Mouse (Mus musculus) testis, postnatal 10 days (tissue): ENCODE results near the gene Sh3pxd2a.
A peak's percentile ranks its signal among the peaks of the same experiment; 100 is the strongest.

Experiments used
- DNase-seq: peaks from one replicate; pipeline ENCODE4 v3.0.0; 2021; ENCODE audit warnings: low spot score

The Sh3pxd2a gene

DNA sequence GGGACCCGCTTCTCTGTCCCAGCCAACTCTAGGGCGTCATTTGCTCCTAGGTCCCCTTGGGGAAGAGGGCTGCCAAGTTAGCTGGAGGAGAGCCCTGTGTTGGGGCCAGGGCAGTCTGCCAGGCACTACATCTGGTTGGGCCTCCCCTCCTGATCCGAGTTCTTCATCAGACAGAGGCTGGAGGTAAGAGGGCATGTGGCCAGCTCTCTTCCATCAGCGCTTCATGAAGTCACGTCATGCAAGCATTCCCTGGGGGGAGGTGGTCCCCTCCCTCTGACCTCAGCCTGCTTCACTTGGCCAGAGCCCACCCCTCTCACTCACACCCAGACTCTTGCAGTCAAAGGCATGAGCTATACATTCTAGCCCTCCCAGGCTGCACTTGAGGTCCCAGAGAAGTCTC, 25.8 kb downstream of the Sh3pxd2a start:
- DNase-seq: peak; percentile 79

DNA sequence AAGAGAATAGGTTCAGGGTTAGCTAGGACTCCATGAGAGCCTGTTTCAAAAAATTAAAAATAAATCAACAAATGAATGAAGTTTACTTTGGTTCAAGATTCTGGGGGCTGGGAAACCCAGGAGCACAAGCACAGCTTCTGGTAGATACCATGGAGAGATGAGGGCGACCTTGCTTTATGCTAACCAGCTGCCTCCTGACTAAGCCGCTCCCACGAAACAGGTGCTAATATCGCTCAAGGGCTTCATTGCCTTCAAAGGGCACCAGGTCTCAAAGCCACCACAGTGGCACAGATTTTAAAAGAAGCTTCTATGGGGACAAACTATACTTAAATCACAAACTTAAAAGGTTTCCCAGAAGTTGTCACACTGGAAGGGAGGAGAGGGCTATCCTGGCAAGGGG, 27.2 kb downstream of the Sh3pxd2a start:
- no peak for DNase-seq

DNA sequence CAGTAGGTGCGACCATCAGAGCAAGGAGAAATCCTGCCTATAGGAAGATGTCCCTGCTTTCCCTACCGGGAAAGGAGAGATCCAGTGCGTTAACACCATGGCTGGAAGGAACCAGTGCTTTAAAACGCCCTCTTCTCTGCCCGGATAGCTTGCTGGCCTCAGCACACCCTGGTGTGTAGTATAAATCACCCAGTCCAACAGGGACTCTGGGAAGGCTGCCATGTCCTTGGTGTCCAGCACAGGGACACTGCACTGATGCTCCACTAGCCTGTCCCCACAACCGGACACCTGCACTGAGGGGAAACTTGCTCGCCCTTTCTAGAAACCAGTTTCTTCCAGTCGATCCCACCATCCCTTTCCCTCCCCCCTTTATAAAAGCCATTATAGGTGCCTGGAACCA, 28.0 kb downstream of the Sh3pxd2a start:
- DNase-seq: no peak

DNA sequence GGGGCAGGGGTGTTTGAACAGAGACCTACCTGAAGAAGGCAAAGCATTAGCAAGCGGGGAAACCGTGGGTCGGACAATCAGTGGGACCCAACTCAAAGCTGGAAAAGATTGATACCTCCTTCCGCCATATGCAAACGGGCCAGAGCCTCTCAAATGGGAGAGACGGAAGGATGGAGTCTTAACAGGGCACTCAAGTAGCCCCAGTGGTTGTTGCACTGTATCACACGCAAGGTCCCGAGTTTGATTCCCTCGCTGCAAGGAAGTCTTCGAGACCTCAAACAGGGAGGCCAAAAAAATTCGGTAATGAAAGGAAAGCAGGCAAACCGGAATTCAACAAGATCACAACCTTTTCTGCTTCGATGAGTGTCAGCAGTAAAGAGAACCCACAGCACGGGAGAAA, 29.5 kb downstream of the Sh3pxd2a start:
- DNase-seq: no peak

DNA sequence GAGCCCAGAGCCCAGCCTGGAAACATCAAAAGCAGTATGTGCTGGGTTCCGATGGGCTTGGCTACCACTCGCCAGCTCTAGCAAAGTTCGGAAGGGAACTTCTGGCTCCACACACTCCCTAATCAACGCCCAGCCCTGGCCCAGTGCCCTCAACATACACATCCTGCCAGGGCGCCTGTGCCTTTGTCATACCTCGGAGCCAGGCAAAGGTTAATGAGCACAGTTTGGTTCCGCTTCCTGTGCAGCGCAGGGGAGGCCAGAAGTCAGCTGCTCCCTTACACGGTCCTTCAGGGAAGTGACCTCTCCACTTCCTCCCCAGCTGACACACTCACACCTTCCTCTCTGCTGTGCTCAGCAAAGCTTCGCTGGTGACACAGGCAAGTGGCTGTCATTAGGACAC, 31.9 kb downstream of the Sh3pxd2a start:
- DNase-seq: no peak

DNA sequence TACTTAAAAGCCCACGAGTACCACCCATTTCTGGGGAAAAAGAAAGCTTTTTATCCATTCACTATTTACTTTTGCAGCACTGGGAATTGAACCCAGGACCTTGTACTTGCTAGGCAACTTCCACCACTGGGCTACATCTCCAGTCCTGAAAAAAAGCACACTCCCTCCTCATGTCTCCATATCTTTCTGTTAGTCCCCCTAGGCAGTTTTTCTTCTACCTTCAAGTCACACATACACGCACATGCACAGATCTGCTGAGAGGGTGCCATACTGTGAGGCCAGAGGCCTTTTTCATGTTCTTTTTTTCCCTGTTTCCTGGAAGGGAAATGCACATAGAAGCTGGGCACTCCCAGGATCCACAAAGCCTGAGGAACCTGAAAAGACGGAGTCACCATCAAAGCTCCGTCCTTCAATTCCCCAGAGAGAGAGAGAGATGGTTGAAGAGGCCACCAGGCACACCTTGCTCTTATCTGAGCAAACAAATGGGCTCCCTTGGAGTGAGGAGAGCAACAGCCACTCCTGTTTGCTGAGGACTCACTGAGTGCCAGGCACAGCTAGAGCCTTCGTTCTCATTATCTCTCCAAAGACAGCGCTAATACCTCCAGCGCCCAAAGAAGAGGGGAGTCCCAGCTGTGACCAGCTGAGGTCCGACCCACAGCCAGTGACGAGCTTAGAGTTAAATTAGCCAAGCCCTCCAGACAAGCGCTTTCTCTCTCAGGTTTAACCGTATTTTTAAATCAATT, 32.8 kb downstream of the Sh3pxd2a start:
- DNase-seq: no peak

DNA sequence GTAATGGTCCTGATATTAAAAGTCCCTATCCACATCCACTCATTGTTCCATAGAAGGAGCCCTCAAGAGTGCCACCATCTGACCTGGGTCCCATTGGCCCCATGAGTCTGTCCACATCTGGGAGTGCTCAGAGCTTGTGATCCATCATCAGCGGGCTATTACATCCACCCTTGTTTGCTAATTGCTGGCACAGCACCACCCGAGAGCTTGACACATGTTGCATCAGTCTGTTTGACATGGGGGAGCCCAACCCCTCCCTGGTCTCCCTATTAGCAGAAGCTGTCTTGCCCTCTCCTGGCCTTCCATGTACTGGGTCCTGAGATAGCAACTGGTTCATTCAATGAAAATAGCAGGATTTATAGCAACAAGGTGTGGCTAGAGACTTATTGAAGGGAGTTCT, 34.0 kb downstream of the Sh3pxd2a start:
- no peak for DNase-seq

DNA sequence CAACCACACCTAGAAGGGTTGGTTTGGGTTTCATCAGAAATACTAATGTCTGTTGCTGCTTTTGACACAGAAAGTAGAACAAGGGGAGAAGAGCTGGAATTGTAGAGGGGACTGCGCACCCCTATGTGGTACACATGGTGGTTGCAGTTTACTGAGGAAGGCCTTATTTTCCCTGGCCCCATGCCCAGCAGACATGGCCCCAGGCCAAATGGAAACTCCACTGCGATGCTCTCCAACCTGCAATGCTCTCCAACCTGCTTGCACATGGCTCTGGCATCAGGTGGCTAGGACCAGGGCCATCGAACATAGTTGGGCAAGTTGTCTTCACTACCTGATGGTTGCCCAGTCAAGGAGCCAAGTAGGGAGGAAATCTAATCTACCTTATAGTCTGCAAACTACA, 35.0 kb downstream of the Sh3pxd2a start:
- peak; percentile 65 for DNase-seq

DNA sequence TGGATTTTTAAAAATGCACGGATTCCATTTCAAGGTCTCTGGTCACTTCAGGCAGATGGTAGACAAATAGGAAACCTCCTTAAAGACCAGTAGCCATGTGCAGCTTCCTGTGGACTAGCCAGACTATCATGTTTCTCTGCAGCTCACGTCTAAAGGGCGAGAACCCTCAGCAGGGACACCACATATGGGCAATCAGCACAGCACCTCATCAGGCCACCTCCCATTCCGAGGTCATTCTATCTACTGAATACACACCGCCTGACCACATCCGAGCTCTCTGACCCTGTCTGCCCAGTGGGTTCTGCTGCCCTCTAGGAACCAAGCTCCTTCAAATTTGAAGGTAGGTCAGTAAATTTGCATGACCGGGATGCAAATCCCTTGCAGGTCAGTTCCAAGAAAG, 35.4 kb downstream of the Sh3pxd2a start:
- DNase-seq: no peak

DNA sequence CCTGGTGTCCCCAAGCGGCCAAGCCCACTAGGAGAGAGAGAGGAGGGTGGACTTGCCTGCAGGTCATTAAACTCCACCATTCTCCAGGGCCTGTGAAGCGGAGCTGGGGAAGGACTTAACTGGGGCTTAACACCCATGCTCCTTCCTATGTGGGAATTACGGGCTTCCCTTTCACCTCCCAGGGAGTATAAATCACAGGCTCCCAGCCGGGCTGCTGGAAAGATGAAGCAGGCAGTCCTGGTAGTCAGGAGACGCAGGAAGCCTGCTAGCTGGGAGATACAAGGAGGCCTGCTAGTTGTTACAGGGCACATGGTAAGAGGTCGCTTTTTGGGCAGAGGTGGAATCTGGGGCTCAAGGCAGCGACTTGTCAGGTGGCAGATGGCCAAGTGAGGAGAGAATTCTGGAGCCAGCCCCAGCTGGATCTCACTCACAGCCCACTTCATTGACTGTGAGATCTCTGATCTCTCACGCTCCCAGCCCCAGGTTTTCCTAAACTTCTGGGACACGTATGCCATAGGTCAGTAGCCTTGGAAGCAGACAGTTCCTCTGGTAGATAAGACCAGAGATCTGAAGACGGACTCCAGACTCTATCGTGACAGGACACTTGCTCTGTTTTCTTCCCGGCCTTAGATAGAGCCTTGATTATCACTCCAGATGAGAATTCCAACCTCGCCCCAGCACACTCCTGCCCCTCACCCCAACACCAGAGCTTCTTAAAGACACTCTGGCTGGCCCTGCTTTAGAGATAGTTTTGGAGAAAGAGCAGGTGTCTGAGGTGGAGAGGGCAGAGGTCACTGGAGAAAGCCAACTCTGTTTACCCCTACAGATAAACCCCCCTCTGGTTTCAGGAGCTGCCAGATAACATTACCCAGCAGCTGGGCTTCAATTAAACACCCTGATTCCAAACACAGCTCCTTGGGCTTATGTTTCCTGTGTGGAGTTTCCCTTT, 36.1 kb downstream of the Sh3pxd2a start:
- no peak for DNase-seq

DNA sequence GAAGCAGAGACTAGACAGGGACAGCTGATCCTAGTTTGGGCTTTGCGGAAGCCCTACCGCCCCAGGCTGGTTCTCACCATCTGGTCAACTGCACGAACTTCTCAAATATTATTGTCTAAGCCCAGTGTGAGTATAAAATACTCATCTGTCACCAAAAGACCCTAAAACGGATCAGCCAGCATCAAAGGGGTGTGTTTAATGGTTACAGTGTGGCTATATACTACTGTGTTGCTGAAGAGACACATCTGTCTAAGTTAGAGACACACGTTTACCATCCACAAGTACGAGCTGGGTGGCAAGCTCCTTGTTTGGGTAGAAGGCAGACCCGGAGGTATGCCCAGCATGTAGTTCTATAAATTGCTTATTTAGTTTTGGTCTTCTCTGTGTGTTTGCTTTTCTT, 40.6 kb downstream of the Sh3pxd2a start:
- no peak for DNase-seq

DNA sequence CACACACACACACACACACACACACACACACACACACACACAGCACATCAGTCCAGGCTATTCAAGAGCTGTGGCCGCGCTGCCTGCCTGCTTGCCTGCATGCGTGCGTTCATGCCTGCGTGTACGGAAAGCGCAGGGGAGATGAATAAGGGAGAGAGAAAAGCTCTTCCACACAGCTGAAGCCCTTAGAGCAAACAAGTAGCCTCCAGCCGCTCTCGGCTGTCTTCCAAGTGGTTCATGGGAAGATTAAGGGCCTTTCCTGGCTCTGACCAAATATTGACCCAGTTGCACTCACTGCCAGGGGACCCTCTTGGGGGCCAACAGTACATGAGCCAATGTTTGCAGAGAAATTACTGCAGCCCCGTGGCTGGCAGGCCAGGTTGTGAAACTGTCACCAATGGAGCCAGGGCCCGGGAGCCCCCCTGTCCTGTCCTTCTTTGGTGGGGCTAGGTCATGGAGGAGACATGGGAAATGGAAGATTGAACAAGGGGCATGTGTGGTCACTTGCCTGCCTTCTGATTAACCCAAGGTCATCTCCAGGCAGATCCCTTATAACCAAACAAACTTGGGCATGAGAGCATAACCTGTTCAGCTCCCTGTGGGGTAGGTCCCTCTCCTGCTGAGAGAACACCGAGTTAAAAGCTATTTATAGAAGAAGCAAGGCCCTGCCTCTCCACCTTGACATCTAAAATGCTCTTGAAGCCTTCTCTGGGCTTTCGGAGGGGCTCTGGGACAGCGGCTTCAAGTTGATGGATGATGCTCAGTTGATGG, 42.9 kb downstream of the Sh3pxd2a start:
- no peak for DNase-seq

DNA sequence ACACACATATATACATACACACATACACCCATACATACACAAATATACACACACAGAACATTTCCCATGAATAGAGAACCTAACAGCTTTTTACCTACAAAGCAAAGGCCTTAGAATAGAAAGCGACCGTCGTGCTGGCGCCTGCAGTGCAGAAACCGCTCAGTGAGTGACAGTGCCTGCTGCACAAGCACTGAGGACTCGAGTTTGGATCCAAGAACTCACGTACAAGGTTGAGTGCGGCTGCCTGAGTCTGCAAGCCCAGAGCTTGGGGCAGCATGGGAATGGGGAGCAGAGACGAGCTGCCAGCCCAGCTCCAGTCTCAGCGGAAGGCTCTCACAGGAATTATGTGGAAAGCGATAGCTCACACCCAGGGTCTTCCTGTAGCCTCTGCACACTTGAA, 43.7 kb downstream of the Sh3pxd2a start:
- no peak for DNase-seq

DNA sequence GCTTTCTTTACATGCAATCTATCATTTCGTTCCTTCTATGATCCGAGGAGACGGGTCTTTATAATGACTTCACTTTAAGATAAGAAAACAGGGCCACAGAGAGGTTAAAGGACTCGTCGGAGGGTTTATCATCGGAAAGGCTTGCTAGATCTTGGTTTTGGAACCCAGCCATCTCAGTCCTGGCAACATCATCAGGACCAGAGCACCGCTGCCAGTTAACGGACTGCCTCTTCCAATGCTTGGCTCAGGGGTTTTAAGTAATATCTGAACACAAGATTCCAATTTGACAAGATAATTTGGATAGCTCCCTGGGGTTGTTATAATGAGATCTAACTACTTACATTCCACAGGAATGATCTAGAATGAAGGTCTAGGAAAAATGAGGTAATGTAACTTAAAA, 45.0 kb downstream of the Sh3pxd2a start:
- DNase-seq: no peak

DNA sequence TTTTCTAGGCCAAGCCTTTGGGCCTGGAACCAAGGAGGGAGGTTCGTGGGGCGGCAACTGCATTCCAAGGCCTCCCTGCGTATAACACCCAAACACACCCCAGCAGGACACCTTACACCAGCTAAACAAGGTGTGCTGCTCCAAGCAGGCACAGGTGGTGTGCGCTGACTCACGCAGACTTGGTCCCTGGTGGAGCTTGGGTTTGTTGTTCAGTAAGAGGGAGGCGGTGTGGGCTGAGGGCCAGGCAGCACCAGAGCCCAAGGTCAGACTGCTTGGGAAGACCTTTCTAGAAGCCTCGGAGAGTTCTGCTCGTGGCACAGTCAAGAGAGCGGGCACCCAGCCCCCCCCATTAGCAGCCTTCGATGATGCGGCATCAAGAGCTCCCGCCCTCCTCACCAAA, 48.0 kb downstream of the Sh3pxd2a start:
- peak; percentile 64 for DNase-seq

DNA sequence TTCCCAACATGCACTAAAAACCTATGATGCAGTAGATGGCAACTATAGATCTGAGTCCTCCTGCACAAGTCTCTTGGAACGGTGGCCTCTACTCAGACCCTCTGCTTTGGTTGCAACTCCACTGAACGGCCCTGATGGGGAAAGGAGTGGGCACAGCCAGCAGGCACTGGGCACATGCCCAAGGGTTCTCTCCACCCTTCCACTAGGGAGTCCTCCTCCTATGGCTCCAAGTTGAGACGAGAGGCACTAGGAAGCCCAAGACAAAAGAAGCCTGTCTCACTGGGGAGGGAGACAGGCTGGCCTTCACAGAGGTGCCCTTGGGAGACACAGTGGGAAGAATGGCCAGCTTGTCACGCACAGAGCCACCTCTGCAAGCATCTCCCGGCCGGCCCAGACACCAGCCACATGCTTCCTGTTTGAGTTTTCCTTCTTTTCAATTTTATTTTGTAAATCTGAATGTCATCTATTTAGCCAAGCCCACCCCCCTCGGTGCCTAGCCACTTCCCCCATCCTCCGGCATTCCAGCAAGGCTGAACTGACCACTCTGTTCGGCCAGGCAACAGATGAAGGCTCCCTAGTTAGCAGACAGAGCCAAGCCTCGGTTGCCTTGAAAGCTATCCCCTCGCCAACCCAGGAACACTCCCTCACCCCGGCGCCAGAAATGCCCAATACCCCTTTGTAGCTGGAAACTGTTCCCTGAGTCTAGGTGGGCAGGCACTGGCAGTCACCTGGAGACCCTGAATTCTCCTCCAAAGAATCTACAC, 49.9 kb downstream of the Sh3pxd2a start:
- DNase-seq: peak; percentile 64

DNA sequence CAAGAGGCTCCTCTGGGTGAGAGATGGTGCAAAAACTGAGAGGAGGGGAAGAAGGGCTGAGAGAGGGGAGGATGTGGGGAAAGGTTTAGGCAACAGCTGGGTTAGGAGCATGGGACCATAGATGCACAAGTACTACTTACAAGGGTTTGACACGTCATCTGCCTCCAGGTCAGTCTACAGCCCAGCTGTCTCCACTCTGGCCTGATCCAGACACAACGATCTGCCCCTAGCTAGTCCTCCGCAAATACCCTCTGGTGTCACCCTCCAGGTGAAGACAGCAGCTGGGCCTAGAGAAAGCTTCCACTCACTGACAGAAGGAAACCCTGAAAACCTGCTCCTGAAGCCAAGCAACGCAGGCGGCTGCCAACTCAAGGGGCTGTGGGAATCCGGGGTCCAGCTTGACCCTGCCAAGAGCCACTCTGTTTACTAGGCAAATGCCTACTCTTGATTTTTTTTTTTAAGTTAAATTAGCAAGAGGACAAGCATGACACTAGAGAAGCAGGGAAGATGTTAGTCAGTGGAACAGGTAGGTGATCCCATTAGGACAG, 50.7 kb downstream of the Sh3pxd2a start:
- no peak for DNase-seq

DNA sequence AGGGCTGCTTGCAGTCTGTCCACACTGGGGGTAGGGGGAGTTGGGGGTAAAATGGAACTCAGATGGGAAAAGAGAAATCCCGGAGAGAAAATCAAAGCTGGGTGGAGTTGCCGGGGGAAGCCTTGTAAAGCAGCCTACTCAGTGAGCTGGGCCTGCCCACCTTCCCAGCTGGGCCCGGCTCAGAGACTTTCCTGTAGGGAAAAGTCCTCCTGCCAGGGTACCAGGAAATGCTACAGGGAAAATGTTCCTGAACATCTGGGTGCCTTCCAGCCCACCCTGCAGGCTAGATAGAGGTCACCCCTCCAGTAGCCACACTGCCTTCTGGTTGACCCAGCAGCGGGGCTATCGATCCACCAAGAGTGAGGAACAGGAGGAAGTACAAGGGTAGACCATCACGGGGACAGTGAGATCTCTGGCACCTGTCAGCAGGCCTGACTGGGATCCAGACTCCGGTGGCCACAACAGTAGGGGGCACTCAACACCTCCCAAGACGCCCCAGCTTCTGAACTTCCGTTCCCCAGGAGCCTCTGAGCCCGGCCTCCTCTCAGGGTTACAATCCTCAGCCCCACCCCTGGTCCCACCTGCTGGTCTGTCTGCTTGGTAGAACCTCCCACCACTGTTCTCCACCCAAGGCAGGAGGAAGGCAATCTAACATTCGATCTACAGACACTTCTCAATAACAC, 51.5 kb downstream of the Sh3pxd2a start:
- no peak for DNase-seq

DNA sequence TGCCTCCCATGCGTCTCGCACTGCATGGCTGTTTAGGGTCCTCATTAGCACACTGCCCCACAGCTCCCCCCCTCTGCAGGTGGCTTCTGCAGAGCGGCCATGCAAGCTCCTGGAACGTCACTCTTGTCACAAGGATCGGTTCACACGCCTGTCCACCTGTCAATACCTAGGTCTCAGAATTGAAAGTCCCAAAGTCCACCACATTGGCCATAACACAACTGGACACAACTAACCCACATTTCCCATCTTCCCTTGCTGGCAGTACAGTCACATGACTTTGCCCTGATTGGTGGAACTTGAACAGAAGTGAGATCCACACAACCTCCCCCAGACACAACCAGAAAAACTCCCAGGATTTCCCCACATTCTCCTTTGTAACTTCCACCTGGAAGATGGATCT, 53.9 kb downstream of the Sh3pxd2a start:
- no peak for DNase-seq

DNA sequence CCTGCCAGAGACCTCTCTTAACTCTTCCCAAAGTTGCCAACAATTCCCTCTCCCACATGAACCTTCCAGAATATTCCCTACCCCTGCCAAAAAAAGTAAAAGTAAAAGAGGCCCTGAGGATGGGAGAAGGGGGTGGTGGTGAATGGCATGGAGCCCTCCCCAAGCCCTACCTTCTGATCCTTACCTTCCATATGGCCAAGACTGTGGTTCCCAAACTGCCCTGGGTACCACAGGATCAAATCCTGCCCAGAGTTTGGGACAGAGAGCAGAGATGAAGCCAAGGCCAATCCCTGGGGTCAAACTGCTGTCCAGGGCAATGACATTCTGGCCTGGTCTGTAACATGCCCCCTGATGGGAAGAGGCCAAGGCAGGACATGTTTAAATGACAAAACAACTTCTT, 55.1 kb downstream of the Sh3pxd2a start:
- DNase-seq: no peak

DNA sequence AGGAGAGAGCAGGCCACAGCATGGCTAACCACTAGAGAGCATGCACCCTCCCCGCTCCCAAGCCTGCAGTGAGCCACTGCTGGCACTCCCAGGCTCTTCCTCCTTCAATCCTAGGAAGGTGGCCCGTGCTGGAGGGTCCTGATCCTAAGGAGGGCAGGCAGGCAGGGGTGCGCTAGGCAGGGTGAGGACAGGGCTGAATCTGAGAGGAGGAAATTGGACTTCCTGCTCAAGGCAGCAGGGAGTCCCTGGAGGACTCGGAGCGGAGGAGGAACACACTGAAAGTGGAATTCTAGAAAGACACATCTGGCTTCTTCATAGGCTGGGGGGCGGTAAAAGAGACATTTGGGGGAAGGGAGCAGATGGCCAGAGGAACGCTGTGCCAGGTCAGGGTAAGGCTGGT, 55.5 kb downstream of the Sh3pxd2a start:
- no peak for DNase-seq
